In the genomic region with DNA sequence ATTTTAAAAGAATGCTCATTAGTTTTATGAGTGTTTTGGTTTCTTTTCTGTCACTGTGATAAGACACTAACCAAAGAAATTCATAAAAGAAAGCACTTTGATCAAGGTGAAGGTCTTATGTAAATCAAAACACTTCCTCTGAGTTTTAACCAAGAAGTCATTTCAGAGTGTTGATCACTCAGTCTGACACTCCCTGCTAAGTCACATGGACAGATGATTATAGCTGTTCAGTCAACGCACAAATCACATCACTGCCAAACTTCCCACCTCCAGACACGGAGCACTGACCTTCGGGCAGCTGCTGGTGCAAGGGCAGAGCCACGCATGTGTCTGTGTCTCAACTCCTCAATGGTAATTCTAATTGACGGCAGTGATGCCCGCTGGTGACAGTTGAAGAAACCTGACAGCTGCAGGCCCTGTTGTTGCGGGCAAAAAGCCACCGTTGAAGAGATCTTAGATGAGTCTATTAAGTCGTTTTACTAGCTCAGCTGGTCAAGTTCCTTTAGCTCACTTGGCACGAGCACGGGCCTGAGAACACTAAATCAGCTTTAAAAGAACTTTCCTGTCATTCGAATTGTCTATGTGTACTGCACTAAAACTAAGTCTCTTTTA, we compare ENCODE assay signal across 11 mouse cellular contexts.
DNase-seq lines count a peak whose midpoint lies in the region; ATAC-seq and TF ChIP-seq lines count a peak whose summit lies in the region.
"Had no signal": no experiment of that assay in that cellular context is flagged by ENCODE, and none has a peak within 500 bp of the region (broad histone marks: within the 10 kb centered on the region; RNA-seq: fewer than 3 reads in every experiment).

No protein-coding gene starts in this region.

- no peaks in the 10 kb centered on the region for H3K9me3 ChIP-seq in kidney, postnatal 0 days (replicated peaks; ENCODE audit: low read length)
- no peaks in the 10 kb centered on the region for H3K9me3 ChIP-seq in kidney, embryonic 14.5 days (ENCODE audit: control insufficient read depth, low read length)
- H3K9me3 ChIP-seq: heart, embryonic 15.5 days had no signal

- no peak for ATAC-seq in kidney, postnatal 0 days (replicated peaks; ENCODE audit: low FRiP score, low read depth)
- no peak for ATAC-seq in kidney, embryonic 14.5 days (ENCODE audit: low FRiP score, low TSS enrichment)
- ATAC-seq in megakaryocyte-erythroid progenitor cell, adult 5-6 weeks (replicated peaks; ENCODE audit: low FRiP score, low TSS enrichment, poor library complexity, severe bottlenecking): no peak

- TF ChIP-seq CTCF in kidney, postnatal 0 days (IDR thresholded peaks at IDR 0.05; ENCODE audit: low read depth): no peak
- TF ChIP-seq CTCF in C2C12 (IDR thresholded peaks at IDR 0.05; ENCODE audit: control insufficient read depth, insufficient read depth, insufficient read length): no peak

- DNase-seq in kidney, postnatal 0 days (ENCODE audit: low spot score): peak; percentile 20
- peak; percentile 1 for DNase-seq in adrenal gland, postnatal 25 days
- peak; percentile 17 to 40 for DNase-seq in gastrocnemius, postnatal 4 days (ENCODE audit: low spot score in 2 of 2)
- DNase-seq in right cerebral cortex, adult 18-20 months: no peak
- DNase-seq: lung, adult 2 months; thymus, adult 18-20 months had no signal

- H3ac ChIP-seq in C2C12 (ENCODE audit: control insufficient read depth, insufficient read length, low read depth): no peak overlapping the region

- H3K27ac ChIP-seq in kidney, postnatal 0 days: no peak overlapping the region
- no peak overlapping the region for H3K27ac ChIP-seq in kidney, embryonic 14.5 days (ENCODE audit: low read depth, low read length)
- H3K27ac ChIP-seq: heart, embryonic 15.5 days had no signal

- no peaks in the 10 kb centered on the region for H3K36me3 ChIP-seq in kidney, postnatal 0 days (ENCODE audit: insufficient read depth, low read length)
- no peaks in the 10 kb centered on the region for H3K36me3 ChIP-seq in kidney, embryonic 14.5 days (ENCODE audit: control insufficient read depth, insufficient read depth, low read length)
- no peaks in the 10 kb centered on the region for H3K36me3 ChIP-seq in C2C12 (ENCODE audit: control insufficient read depth, insufficient read depth)
- H3K36me3 ChIP-seq: heart, embryonic 15.5 days had no signal

- H3K27me3 ChIP-seq in kidney, postnatal 0 days (ENCODE audit: insufficient read depth, low read length): no peaks in the 10 kb centered on the region
- H3K27me3 ChIP-seq in kidney, embryonic 14.5 days (ENCODE audit: control insufficient read depth, insufficient read depth, low read length): no peaks in the 10 kb centered on the region
- H3K27me3 ChIP-seq in C2C12 (ENCODE audit: control insufficient read depth, insufficient read depth, insufficient read length): no peaks in the 10 kb centered on the region
- H3K27me3 ChIP-seq: heart, embryonic 15.5 days had no signal

- H3K79me2 ChIP-seq in C2C12 (ENCODE audit: control insufficient read depth, insufficient read depth): no peaks in the 10 kb centered on the region

- H3K4me3 ChIP-seq in kidney, postnatal 0 days (replicated peaks; ENCODE audit: low read depth, low read length): no peak overlapping the region
- H3K4me3 ChIP-seq in kidney, embryonic 14.5 days (ENCODE audit: low read length): no peak overlapping the region
- no peak overlapping the region for H3K4me3 ChIP-seq in C2C12 (ENCODE audit: insufficient read depth, poor library complexity, severe bottlenecking)
- H3K4me3 ChIP-seq: heart, embryonic 15.5 days had no signal

- no peak overlapping the region for H3K9ac ChIP-seq in kidney, postnatal 0 days (ENCODE audit: low read depth, low read length)
- H3K9ac ChIP-seq in kidney, embryonic 14.5 days (ENCODE audit: low read depth, low read length): no peak overlapping the region
- H3K9ac ChIP-seq: heart, embryonic 15.5 days had no signal

- H3K4me2 ChIP-seq in kidney, postnatal 0 days (ENCODE audit: low read length): no peak overlapping the region
- H3K4me2 ChIP-seq in kidney, embryonic 14.5 days (replicated peaks; ENCODE audit: low read depth, low read length): no peak overlapping the region
- H3K4me2 ChIP-seq: heart, embryonic 15.5 days; midbrain, embryonic 11.5 days had no signal

- no peaks in the 10 kb centered on the region for H3K79me3 ChIP-seq in C2C12 (ENCODE audit: low read depth)

- H3K4me1 ChIP-seq in kidney, postnatal 0 days (replicated peaks; ENCODE audit: insufficient read depth, low read length): no peaks in the 10 kb centered on the region
- no peaks in the 10 kb centered on the region for H3K4me1 ChIP-seq in kidney, embryonic 14.5 days (ENCODE audit: control insufficient read depth, insufficient read depth, low read length)
- H3K4me1 ChIP-seq: heart, embryonic 15.5 days had no signal

- WGBS in kidney, postnatal 0 days: 55% methylated on average over 12 of the region's 12 CpGs
- WGBS in kidney, embryonic 14.5 days: 60% methylated on average over 12 of the region's 12 CpGs

TF ChIP-seq in C2C12, 6 proteins besides CTCF, POLR2A, EP300 and RAD21:
- TF ChIP-seq USF1 (IDR thresholded peaks at IDR 0.05; ENCODE audit: low read depth): peak; percentile 76
- peak; percentile 96 for TF ChIP-seq MYOD1 (IDR thresholded peaks at IDR 0.05; ENCODE audit: control insufficient read depth, insufficient read length, low read depth)
- no peak for TF ChIP-seq FOSL1 (IDR thresholded peaks at IDR 0.05; ENCODE audit: insufficient read depth, low read length, poor library complexity, severe bottlenecking)
- TF ChIP-seq MAX (IDR thresholded peaks at IDR 0.05): no peak
